Mouse (Mus musculus) limb, embryonic 14.5 days (tissue): ENCODE data around the gene Tnfsf18. TPM values are rescaled to one million over a fixed set of nuclear protein-coding genes. Genes with fewer than 3 reads are reported as not detected.

Experiments
- ATAC-seq: fragments of 200-750 bp; cut with Nextera tagmentation; 2 replicates; pipeline ENCODE4 v1.8.0; 2017; ENCODE audit warnings: low read depth, moderate number of reproducible peaks, moderate TSS enrichment; ENCODE audit not compliant: low FRiP score
- DNase-seq: peaks from one replicate; pipeline ENCODE4 v3.0.0-alpha.2; 2015; ENCODE audit warnings: low spot score
- H3K27ac ChIP-seq: fragments of 300-500 bp; sonication (generic); replicated peaks from 2 replicates; pipeline ENCODE4 v1.5.1; 2014; ENCODE audit warnings: low read depth, mild to moderate bottlenecking, low read length, moderate library complexity, mixed read lengths
- H3K27me3 ChIP-seq: fragments of 300-500 bp; sonication (generic); 2 replicates; pipeline ENCODE4 v1.6.1; 2014; ENCODE audit warnings: low read length, mixed read lengths; ENCODE audit not compliant: control insufficient read depth, insufficient read depth
- H3K36me3 ChIP-seq: fragments of 300-500 bp; sonication (generic); 2 replicates; pipeline ENCODE4 v1.6.1; 2014; ENCODE audit warnings: mild to moderate bottlenecking, low read length, moderate library complexity, mixed read lengths; ENCODE audit not compliant: control insufficient read depth, insufficient read depth
- H3K4me1 ChIP-seq: fragments of 300-500 bp; sonication (generic); 2 replicates; pipeline ENCODE4 v1.6.1; 2014; ENCODE audit warnings: antibody characterized with exemption, low read length, mixed read lengths; ENCODE audit not compliant: control insufficient read depth, insufficient read depth
- H3K4me2 ChIP-seq: fragments of 300-500 bp; sonication (generic); replicated peaks from 2 replicates; pipeline ENCODE4 v1.6.1; 2014; ENCODE audit warnings: low read depth, mild to moderate bottlenecking, low read length, moderate library complexity; ENCODE audit not compliant: severe bottlenecking
- H3K4me3 ChIP-seq: fragments of 300-500 bp; sonication (generic); replicated peaks from 2 replicates; pipeline ENCODE4 v1.5.1; 2014; ENCODE audit warnings: low read length
- H3K9ac ChIP-seq: fragments of 300-500 bp; sonication (generic); 2 replicates; pipeline ENCODE4 v1.6.1; 2014; ENCODE audit warnings: mild to moderate bottlenecking, low read depth, low read length, moderate library complexity; ENCODE audit not compliant: severe bottlenecking
- H3K9me3 ChIP-seq: fragments of 300-500 bp; sonication (generic); 2 replicates; pipeline ENCODE4 v1.6.1; 2016; ENCODE audit warnings: low read length; ENCODE audit not compliant: control insufficient read depth
- POLR2A ChIP-seq: fragments of 200-500 bp; IDR thresholded peaks from 2 replicates; pipeline ENCODE4 v1.8.0; 2012; ENCODE audit warnings: inconsistent platforms, mild to moderate bottlenecking, moderate library complexity, borderline replicate concordance; ENCODE audit not compliant: insufficient read depth, insufficient read length; ENCODE audit errors: extremely low read depth
- WGBS: fragments of 180-500 bp; shearing (Covaris S2); extraction: QIAGEN DNeasy Blood & Tissue Kit; methylation state at CpG from one replicate; pipeline ENCODE4 v1.1.7; 2014; 5-methylcytosine and 5-hydroxymethylcytosine counted together
- polyA plus RNA-seq, 2 experiments: library from polyadenylated mRNA; depleted of rRNA in 1 of 2; stranded (reverse) in 1 of 2; unstranded in 1 of 2; fragments of >200 nt; fragmentation: Nextera tagmentation in 1 of 2; extraction: Ambion mirVana in 1 of 2; gene quantifications; 2 replicates each; pipeline versions ENCODE4 v1.2.1 to v1.2.3; 2012 to 2014

Gene Tnfsf18
- polyA plus RNA-seq, 2 experiments = 0.14 to 0.31 TPM

GRCm38 (mm10) chr1:161477221-161477620 lies 17.2 kb upstream of the Tnfsf18 start:
- TF ChIP-seq POLR2A = no peak
- 84% methylated on average over 3 of the region's 3 CpGs for WGBS
- no peaks in the 10 kb centered on the region for H3K27me3 ChIP-seq
- H3K4me3 ChIP-seq = no peak overlapping the region
- H3K4me2 ChIP-seq = no peak overlapping the region
- DNase-seq (no peak), ATAC-seq (no peak)
- no peaks in the 10 kb centered on the region for H3K4me1 ChIP-seq
- H3K36me3 ChIP-seq = no peaks in the 10 kb centered on the region
- H3K9ac ChIP-seq = no peak overlapping the region
- H3K27ac ChIP-seq = no peak overlapping the region
- H3K9me3 ChIP-seq = no peaks in the 10 kb centered on the region

- Histone ChIP-seq H3K4me2 (no peak overlapping the region), H3K4me3 (no peak overlapping the region), H3K27ac (no peak overlapping the region), H3K9me3 (no peaks in the 10 kb centered on the region), H3K4me1 (no peaks in the 10 kb centered on the region), H3K27me3 (no peaks in the 10 kb centered on the region), H3K36me3 (no peaks in the 10 kb centered on the region), H3K9ac (no peak overlapping the region)
- WGBS = 85% methylated on average over 1 of the region's 1 CpGs
- DNase-seq = no peak
- no peak for TF ChIP-seq POLR2A
- no peak for ATAC-seq
These were observed 14.6 kb upstream of the Tnfsf18 start for GRCm38 (mm10) chr1:161479854-161480253.

- Histone ChIP-seq H3K27me3 (no peaks in the 10 kb centered on the region), H3K9me3 (no peaks in the 10 kb centered on the region), H3K9ac (no peak overlapping the region), H3K4me2 (no peak overlapping the region), H3K27ac (no peak overlapping the region), H3K36me3 (no peaks in the 10 kb centered on the region), H3K4me1 (no peaks in the 10 kb centered on the region), H3K4me3 (no peak overlapping the region)
- no peak for TF ChIP-seq POLR2A
- 77% methylated on average over 3 of the region's 3 CpGs for WGBS
- ATAC-seq (no peak), DNase-seq (no peak)
These were observed 12.2 kb upstream of the Tnfsf18 start for GRCm38 (mm10) chr1:161482211-161482610.

- no peak overlapping the region for H3K9ac ChIP-seq
- no peaks in the 10 kb centered on the region for H3K36me3 ChIP-seq
- no peaks in the 10 kb centered on the region for H3K9me3 ChIP-seq
- no peaks in the 10 kb centered on the region for H3K4me1 ChIP-seq
- DNase-seq (no peak), ATAC-seq (no peak)
- H3K27me3 ChIP-seq = no peaks in the 10 kb centered on the region
- no peak overlapping the region for H3K4me3 ChIP-seq
- no peak overlapping the region for H3K27ac ChIP-seq
- 73% methylated on average over 5 of the region's 5 CpGs for WGBS
- H3K4me2 ChIP-seq = no peak overlapping the region
- TF ChIP-seq POLR2A = no peak
These were observed 7.4 kb upstream of the Tnfsf18 start for GRCm38 (mm10) chr1:161487069-161487468.

GRCm38 (mm10) chr1:161491766-161492165 lies 2.7 kb upstream of the Tnfsf18 start:
- H3K27me3 ChIP-seq = no peaks in the 10 kb centered on the region
- no peaks in the 10 kb centered on the region for H3K9me3 ChIP-seq
- TF ChIP-seq POLR2A = no peak
- H3K27ac ChIP-seq = no peak overlapping the region
- DNase-seq = no peak
- H3K36me3 ChIP-seq = no peaks in the 10 kb centered on the region
- WGBS = 85% methylated on average over 7 of the region's 7 CpGs
- no peak overlapping the region for H3K4me3 ChIP-seq
- no peaks in the 10 kb centered on the region for H3K4me1 ChIP-seq
- no peak for ATAC-seq
- H3K9ac ChIP-seq = no peak overlapping the region
- H3K4me2 ChIP-seq = no peak overlapping the region

- 76% methylated on average over 7 of the region's 7 CpGs for WGBS
- no peaks in the 10 kb centered on the region for H3K36me3 ChIP-seq
- H3K27ac ChIP-seq = no peak overlapping the region
- no peak for ATAC-seq
- H3K9me3 ChIP-seq = no peaks in the 10 kb centered on the region
- TF ChIP-seq POLR2A = no peak
- no peaks in the 10 kb centered on the region for H3K27me3 ChIP-seq
- H3K4me1 ChIP-seq = no peaks in the 10 kb centered on the region
- H3K9ac ChIP-seq = no peak overlapping the region
- DNase-seq = no peak
- no peak overlapping the region for H3K4me2 ChIP-seq
- H3K4me3 ChIP-seq = no peak overlapping the region
These were observed 2.6 kb downstream of the Tnfsf18 start for GRCm38 (mm10) chr1:161496866-161497645.
